Mouse (Mus musculus) neural tube, embryonic 10.5 days (tissue): ENCODE measurements at regions not wholly inside any gene's neighbourhood (a gene's known extent, or its start where the extent isn't known, plus 50 kb on each side); places are given as distances from the start of the nearest gene placed in this dataset.

Source experiments
- DNase-seq: peaks from one replicate; pipeline ENCODE4 v3.0.0-alpha.2; 2017; ENCODE audit warnings: low spot score; ENCODE audit errors: extremely low spot score

GRCm38 (mm10) chr19:14337025-14337424, 260.8 kb downstream of the Tle4 start:
- DNase-seq = no peak

GRCm38 (mm10) chr19:14340759-14341158, 257.1 kb downstream of the Tle4 start:
- no peak for DNase-seq

DNA sequence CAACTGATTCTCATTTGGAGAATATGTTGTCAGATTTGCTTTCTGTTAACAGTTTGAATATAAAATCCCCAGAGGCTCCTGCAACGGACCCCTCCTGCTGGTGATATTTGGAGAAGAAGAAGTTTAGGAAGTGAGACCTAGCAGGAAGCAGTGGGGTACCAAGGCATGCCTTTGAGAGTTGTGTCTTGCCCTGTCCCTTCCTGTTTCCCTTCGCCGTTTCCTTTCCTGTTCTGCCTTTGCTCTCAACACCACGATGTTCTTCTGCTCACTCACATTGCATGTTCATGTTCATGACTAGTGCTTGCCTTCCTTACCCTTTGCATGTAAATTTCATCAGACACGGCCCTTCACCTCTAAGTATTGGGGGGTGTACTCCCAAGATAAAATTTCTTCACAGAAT, 254.0 kb downstream of the Tle4 start:
- no peak for DNase-seq

GRCm38 (mm10) chr19:14344467-14344866, 253.4 kb downstream of the Tle4 start:
- no peak for DNase-seq

DNA sequence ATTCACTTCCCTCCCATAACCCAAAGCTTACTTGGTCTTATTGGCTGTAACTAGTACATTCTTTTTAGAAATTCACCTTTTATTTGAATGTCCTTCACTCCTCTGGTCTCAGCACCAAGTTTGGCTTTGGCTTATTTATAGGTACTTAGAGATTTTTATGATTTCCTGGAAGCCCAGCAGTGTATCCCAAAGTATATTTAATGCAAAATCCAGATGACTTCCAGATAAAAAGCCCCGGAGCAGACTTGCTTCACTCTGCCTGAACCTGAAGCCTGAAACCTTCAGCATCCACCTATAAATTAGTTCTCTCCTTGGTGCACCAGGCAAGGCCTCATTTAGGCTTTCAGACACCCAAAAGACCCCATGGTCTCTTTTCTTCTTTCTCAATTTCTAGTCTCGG, 250.8 kb downstream of the Tle4 start:
- no peak for DNase-seq

DNA sequence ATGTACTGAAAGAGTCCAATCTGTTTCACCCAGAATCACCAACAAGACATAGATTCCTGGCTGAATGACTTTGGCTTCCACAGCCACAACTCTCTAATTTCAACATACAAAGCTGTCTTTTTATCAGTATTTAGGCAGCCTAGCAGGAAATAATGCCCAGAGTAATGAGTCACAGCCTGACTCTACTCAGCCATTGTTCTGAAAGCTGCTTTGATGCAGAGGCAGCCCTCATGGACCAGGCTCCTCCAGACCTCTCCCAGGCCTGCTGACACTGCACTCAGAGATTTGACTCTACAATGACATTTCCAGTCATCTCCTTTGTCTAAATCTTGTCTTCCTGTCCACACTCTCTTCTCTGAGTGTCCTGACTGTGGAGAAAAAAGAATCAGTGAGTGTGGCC, 250.4 kb downstream of the Tle4 start:
- no peak for DNase-seq

GRCm38 (mm10) chr19:14349753-14350152, 248.1 kb downstream of the Tle4 start:
- no peak for DNase-seq

DNA sequence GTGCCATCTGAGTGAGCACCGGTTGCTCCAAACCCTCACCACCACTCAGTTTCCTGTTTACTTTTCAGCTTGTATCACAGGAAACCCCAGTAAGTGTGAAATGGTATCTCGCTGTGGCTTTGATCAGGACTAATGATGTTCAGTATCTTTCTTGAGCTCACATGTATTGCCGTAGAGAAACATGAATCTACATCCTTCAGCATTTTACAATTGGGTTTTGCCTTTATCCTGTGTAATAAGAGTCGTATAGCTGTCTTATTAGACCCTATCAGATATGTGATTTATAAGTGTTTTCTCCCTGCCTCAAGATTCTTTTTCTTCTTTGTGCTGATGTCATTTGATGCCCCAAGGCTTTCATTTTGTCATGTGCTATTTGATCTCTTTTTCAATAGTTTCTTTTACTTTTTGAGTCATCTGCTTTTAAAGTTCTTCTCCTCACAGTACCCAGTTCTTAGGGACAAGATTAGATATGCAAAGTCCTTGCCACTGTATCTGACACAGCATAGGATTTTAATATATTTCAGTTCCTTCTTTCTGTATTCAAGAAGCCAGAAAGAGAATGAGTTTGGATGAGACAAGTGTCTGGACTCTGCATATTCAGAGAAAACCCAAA, 246.0 kb downstream of the Tle4 start:
- DNase-seq = no peak

- no peak for DNase-seq
Observed at GRCm38 (mm10) chr19:14352551-14352950, 245.3 kb downstream of the Tle4 start.

GRCm38 (mm10) chr19:14353151-14353550, 244.7 kb downstream of the Tle4 start:
- no peak for DNase-seq

DNA sequence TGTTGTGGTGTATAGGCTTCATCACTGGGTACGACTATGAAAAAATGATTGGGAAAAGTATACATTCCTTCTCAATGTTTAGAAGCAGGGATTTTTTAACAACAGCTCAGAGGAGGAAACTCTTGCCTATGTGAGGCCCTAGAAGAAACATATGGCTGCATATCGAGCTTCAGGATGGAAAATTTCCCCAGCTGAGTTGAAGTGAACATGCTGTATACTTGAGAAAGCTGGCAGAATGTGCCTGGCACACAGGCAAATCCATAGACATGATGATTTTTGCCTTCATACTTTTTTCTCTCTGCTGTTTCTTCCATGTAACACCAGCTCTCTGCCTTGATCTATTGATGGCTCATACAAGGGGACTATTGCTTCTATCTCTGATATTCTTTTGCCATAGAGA, 242.7 kb downstream of the Tle4 start:
- DNase-seq = no peak

- no peak for DNase-seq
Observed at GRCm38 (mm10) chr19:14355946-14356345, 241.9 kb downstream of the Tle4 start.

GRCm38 (mm10) chr19:14360611-14361010, 237.2 kb downstream of the Tle4 start:
- no peak for DNase-seq

DNA sequence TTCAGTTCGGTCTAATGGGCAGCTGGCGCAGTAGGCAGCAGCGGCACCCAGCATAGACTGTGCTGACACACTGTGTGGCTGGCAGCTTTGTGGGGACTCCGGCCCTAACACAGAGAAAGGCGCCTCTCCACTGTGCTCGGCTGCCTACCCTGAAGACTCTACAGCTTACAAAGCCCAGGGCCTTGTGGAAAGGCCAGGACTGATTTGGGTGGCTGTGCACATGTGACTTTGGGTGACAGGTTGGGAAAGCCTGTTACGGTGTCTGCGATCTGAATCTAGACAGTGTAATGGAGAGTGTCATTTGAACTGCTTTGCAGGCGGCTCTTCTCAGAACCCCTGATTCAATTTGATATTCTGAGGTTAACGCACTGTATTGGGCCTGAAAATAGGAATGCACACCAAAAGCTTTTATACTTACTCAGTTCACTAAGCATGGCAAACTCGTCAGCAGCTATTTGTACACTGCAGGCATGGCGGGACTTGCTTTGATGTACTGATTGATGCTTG, 228.7 kb downstream of the Tle4 start:
- no peak for DNase-seq

GRCm38 (mm10) chr19:14371360-14371759, 226.5 kb downstream of the Tle4 start:
- no peak for DNase-seq

- no peak for DNase-seq
Observed at GRCm38 (mm10) chr19:14373996-14374395, 223.9 kb downstream of the Tle4 start.

- no peak for DNase-seq
Observed at GRCm38 (mm10) chr19:14380898-14381297, 217.0 kb downstream of the Tle4 start.

DNA sequence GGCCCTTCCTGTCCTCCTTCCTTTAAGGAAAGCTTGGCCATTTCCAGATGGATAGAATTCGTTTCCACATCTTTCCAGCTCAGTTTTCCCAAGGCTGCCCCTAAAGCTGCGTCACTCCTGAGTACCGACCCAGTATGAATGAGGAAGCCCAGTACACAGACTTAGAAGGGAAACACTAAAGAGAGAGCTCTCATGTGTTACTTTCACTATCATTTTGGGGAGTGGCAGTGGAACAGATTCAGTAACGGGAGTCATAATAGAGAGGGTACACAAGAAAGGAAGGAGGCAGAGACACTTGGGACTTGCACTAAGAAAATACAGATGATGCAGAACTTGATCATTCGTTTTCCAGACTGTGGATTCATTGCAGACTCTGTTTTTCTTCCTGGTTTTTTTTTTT, 210.1 kb downstream of the Tle4 start:
- DNase-seq = no peak

DNA sequence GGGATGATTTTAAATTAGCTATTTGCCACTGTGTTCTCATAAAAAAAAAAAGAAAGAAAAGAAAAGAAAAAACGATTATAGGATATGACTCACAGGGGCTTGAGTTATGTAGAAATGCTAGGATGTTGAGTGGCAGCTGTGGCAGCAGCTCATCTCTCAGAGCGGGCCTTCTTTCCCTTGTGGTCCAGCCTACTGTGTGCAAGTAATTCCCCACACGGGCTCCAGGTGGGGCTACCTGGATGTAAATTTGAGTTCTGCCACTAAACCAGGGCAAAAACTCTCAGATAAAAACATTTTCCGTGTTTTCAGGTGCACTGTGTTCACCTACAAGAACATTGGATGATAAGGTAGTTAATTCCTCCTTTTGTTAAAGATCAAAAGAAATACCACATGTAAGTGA, 209.3 kb downstream of the Tle4 start:
- no peak for DNase-seq

DNA sequence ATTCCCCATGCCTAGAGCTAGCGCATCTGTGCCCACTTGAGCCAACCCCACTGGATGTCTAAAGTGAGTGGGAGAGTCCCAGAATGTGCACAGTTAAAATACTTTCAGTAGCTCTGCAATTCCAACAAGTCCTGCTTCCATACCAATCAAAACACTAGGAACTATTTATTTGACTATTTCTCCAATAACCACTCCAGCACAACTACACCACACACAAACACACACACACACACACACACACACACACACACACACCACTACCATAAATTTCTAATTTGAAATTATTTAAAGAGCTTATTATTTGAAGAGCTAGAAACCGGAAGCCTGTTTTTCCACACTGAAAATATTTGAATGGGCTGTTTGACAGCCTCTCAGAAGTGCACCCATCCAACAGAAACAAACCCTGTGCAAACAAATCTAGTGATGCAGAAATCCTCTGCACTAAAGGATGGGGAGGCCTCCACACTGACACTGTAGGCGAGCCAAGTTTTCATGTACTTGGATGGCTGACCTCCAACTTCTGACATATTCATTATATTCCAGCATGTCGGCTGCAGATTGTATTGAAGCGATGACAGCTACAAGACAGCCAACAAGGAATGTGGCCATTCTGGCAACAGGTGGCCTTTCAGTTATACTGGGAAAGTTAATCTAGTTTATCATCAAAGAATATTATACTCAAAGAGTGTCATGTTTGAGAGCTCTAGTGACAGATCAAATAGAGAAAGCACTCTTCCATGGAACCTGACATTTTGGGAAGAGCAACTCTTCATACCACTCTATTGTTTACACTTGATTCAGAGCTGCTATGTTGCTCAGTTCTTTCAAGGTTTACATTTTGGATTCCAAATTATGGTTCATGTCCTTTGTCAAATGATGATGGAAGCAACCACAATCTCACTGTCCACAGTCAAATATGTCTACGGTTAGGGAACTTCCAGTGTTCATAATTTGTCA, 207.7 kb downstream of the Tle4 start:
- DNase-seq = no peak

GRCm38 (mm10) chr19:14390914-14391313, 206.9 kb downstream of the Tle4 start:
- no peak for DNase-seq
